Mouse (Mus musculus) G1E (cell line): ENCODE measurements around the gene Syt8. TPM values are rescaled to one million over a fixed set of nuclear protein-coding genes. Genes with fewer than 3 reads are reported as not detected.

Source experiments
- ATAC-seq: 2 replicates; pipeline ENCODE4 v1.8.0; 2016; ENCODE audit warnings: mild to moderate bottlenecking; ENCODE audit not compliant: insufficient number of reproducible peaks, poor library complexity, low FRiP score, severe bottlenecking; ENCODE audit errors: extremely low read depth
- DNase-seq: peaks from one replicate; pipeline ENCODE4 v3.0.0; 2012; ENCODE audit warnings: low spot score
- H3K27me3 ChIP-seq: 2 replicates; pipeline ENCODE4 v1.6.1; 2012; ENCODE audit warnings: mild to moderate bottlenecking, low read length, inconsistent platforms; ENCODE audit not compliant: insufficient read depth
- H3K36me3 ChIP-seq: replicated peaks from 2 replicates; pipeline ENCODE3; 2012; ENCODE audit warnings: mild to moderate bottlenecking, inconsistent platforms
- H3K4me1 ChIP-seq: 2 replicates; pipeline ENCODE4 v1.6.1; 2012; ENCODE audit warnings: low read depth, low read length, inconsistent platforms, mixed read lengths; ENCODE audit not compliant: insufficient read depth
- H3K4me3 ChIP-seq: 2 replicates; pipeline ENCODE4 v1.5.1; 2012; ENCODE audit warnings: low read depth, mild to moderate bottlenecking, inconsistent platforms, low read length, moderate library complexity, mixed read lengths
- H3K9me3 ChIP-seq: replicated peaks from 2 replicates; pipeline ENCODE4 v1.6.1; 2012; ENCODE audit warnings: inconsistent platforms
- CTCF ChIP-seq: IDR thresholded peaks from 2 replicates; pipeline ENCODE4 v1.5.1; 2012; ENCODE audit warnings: low read depth, low read length, inconsistent platforms, mixed read lengths
- GATA1 ChIP-seq: IDR thresholded peaks from 2 replicates; pipeline ENCODE4 v1.6.1; 2012; ENCODE audit warnings: borderline replicate concordance, low read length, inconsistent platforms, mixed read lengths
- GATA2 ChIP-seq: IDR thresholded peaks from 2 replicates; pipeline ENCODE4 v1.6.1; 2012; ENCODE audit warnings: low read depth, low read length, inconsistent platforms, borderline replicate concordance
- POLR2AphosphoS5 ChIP-seq: IDR thresholded peaks from 2 replicates; pipeline ENCODE4 v1.6.1; 2012; ENCODE audit warnings: low read depth, low read length, inconsistent platforms; ENCODE audit not compliant: insufficient replicate concordance
- TAL1 ChIP-seq: conservative IDR thresholded peaks from 2 replicates; pipeline ENCODE4 v1.6.1; 2012; ENCODE audit warnings: low read depth, low read length, inconsistent platforms, mixed read lengths
- polyA plus RNA-seq: library from polyadenylated mRNA; stranded (reverse); fragments of >175 nt; gene quantifications from 2 replicates; pipeline ENCODE4 v1.2.3, GENCODE M21; 2012
- total RNA-seq, 2 experiments: library from RNA; stranded (forward) in 1 of 2; stranded (reverse) in 1 of 2; fragments of 200-1000 nt in 1 of 2; fragments of >200 nt in 1 of 2; fragmentation: Nextera tagmentation in 1 of 2; gene quantifications; 2 replicates each; pipeline ENCODE4 v1.2.3; 2014 to 2017

Gene Syt8
- total and polyA plus RNA-seq, 3 experiments, result 3.5 TPM; not detected in 2

- H3K9me3 ChIP-seq, result no peaks in the 10 kb centered on the region
- peaks cover 31% of the 10 kb centered on the region for H3K27me3 ChIP-seq
- ATAC-seq (no peak), DNase-seq (no peak)
- TF ChIP-seq CTCF (no peak), TAL1 (no peak), POLR2AphosphoS5 (no peak), GATA1 (no peak), GATA2 (no peak)
- no peaks in the 10 kb centered on the region for H3K36me3 ChIP-seq
- H3K4me1 ChIP-seq, result no peaks in the 10 kb centered on the region
- H3K4me3 ChIP-seq, result no peak overlapping the region
Observed at GRCm38 (mm10) chr7:142486751-142487162, 52.1 kb downstream of the Syt8 start.

- DNase-seq, result no peak
- Histone ChIP-seq H3K4me1 (no peaks in the 10 kb centered on the region), H3K9me3 (no peaks in the 10 kb centered on the region), H3K27me3 (peaks cover 31% of the 10 kb centered on the region), H3K36me3 (no peaks in the 10 kb centered on the region), H3K4me3 (no peak overlapping the region)
- ATAC-seq, result no peak
- TF ChIP-seq POLR2AphosphoS5 (no peak), TAL1 (no peak), CTCF (no peak), GATA2 (no peak), GATA1 (no peak)
Observed at GRCm38 (mm10) chr7:142487341-142487859, 52.8 kb downstream of the Syt8 start.

DNA sequence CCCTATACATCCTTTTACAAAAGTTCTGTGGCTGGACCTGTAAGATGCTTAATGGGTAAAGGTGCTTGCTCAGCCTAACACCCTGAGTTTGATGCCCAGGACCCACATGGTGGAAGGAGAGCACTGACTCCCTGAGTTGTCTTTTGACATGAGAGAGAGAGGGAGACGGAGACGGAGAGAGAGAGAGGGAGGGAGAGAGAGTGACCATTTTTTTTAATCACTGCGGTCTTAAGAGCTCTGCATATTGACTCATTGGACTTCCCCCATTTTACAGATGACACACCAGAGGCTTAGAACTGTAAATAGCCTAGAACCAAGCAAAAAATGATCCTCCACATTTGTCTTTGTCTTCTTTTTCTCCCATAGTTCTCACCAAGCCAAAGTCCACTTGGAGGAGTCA is 53.4 kb downstream of the Syt8 start:
- no peaks in the 10 kb centered on the region for H3K4me1 ChIP-seq
- H3K4me3 ChIP-seq, result no peak overlapping the region
- H3K9me3 ChIP-seq, result no peaks in the 10 kb centered on the region
- DNase-seq (no peak), ATAC-seq (no peak)
- H3K27me3 ChIP-seq, result peaks cover 33% of the 10 kb centered on the region
- TF ChIP-seq GATA2, result no peak
- no peak for TF ChIP-seq CTCF
- TF ChIP-seq GATA1, result no peak
- TF ChIP-seq POLR2AphosphoS5, result no peak
- no peaks in the 10 kb centered on the region for H3K36me3 ChIP-seq

Other genes with a start within 250 kb of the Syt8 start
- not detected in 2 replicates for gene Gm10153, start 244.5 kb upstream of the Syt8 start, total RNA-seq (2014; fragmentation: Nextera tagmentation)
- not detected in 2 replicates for gene Gm10153, start 244.5 kb upstream of the Syt8 start, total RNA-seq (2017)
- gene Gm10153, start 244.5 kb upstream of the Syt8 start, polyA plus RNA-seq, result not detected in 2 replicates
- not detected in 2 replicates for gene Krtap5-3, start 233.5 kb upstream of the Syt8 start, total RNA-seq (2014; fragmentation: Nextera tagmentation)
- not detected in 2 replicates for gene Krtap5-3, start 233.5 kb upstream of the Syt8 start, total RNA-seq (2017)
- not detected in 2 replicates for gene Krtap5-3, start 233.5 kb upstream of the Syt8 start, polyA plus RNA-seq
- not detected in 2 replicates for gene Gm7579, start 223.0 kb upstream of the Syt8 start, total RNA-seq (2014; fragmentation: Nextera tagmentation)
- not detected in 2 replicates for gene Gm7579, start 223.0 kb upstream of the Syt8 start, total RNA-seq (2017)
- not detected in 2 replicates for gene Gm7579, start 223.0 kb upstream of the Syt8 start, polyA plus RNA-seq
- not detected in 2 replicates for gene Krtap5-5, start 204.9 kb upstream of the Syt8 start, total RNA-seq (2014; fragmentation: Nextera tagmentation)
- not detected in 2 replicates for gene Krtap5-5, start 204.9 kb upstream of the Syt8 start, total RNA-seq (2017)
- not detected in 2 replicates for gene Krtap5-5, start 204.9 kb upstream of the Syt8 start, polyA plus RNA-seq
- gene Gm40460, start 193.8 kb upstream of the Syt8 start, total RNA-seq (2014; fragmentation: Nextera tagmentation), result not detected in 2 replicates
- not detected in 2 replicates for gene Gm40460, start 193.8 kb upstream of the Syt8 start, total RNA-seq (2017)
- gene Gm40460, start 193.8 kb upstream of the Syt8 start, polyA plus RNA-seq, result not detected in 2 replicates
- not detected in 2 replicates for gene Gm2431, start 176.5 kb upstream of the Syt8 start, total RNA-seq (2014; fragmentation: Nextera tagmentation)
- not detected in 2 replicates for gene Gm2431, start 176.5 kb upstream of the Syt8 start, total RNA-seq (2017)
- gene Gm2431, start 176.5 kb upstream of the Syt8 start, polyA plus RNA-seq, result not detected in 2 replicates
- gene Gm4559, start 160.5 kb upstream of the Syt8 start, total RNA-seq (2014; fragmentation: Nextera tagmentation), result not detected in 2 replicates
- not detected in 2 replicates for gene Gm4559, start 160.5 kb upstream of the Syt8 start, total RNA-seq (2017)
- not detected in 2 replicates for gene Gm4559, start 160.5 kb upstream of the Syt8 start, polyA plus RNA-seq
- gene Krtap5-1, start 137.7 kb upstream of the Syt8 start, total RNA-seq (2014; fragmentation: Nextera tagmentation), result not detected in 2 replicates
- gene Krtap5-1, start 137.7 kb upstream of the Syt8 start, total RNA-seq (2017), result not detected in 2 replicates
- not detected in 2 replicates for gene Krtap5-1, start 137.7 kb upstream of the Syt8 start, polyA plus RNA-seq
- not detected in 2 replicates for gene Krtap5-4, start 131.3 kb upstream of the Syt8 start, total RNA-seq (2014; fragmentation: Nextera tagmentation)
- gene Krtap5-4, start 131.3 kb upstream of the Syt8 start, total RNA-seq (2017), result not detected in 2 replicates
- not detected in 2 replicates for gene Krtap5-4, start 131.3 kb upstream of the Syt8 start, polyA plus RNA-seq
- not detected in 2 replicates for gene Ifitm10, start 61.1 kb upstream of the Syt8 start, total RNA-seq (2014; fragmentation: Nextera tagmentation)
- 0.81 and 0.93 TPM in 2 replicates for gene Ifitm10, start 61.1 kb upstream of the Syt8 start, total RNA-seq (2017)
- gene Ifitm10, start 61.1 kb upstream of the Syt8 start, polyA plus RNA-seq, result 0.33 and 0.52 TPM in 2 replicates
- not detected in 2 replicates for gene Gm49369, start 52.2 kb upstream of the Syt8 start, total RNA-seq (2014; fragmentation: Nextera tagmentation)
- gene Gm49369, start 52.2 kb upstream of the Syt8 start, total RNA-seq (2017), result 246 and 291 TPM in 2 replicates
- 28.2 and 43.6 TPM in 2 replicates for gene Gm49369, start 52.2 kb upstream of the Syt8 start, polyA plus RNA-seq
- gene Ctsd, start 46.8 kb upstream of the Syt8 start, total RNA-seq (2014; fragmentation: Nextera tagmentation), result 102 and 133 TPM in 2 replicates
- gene Ctsd, start 46.8 kb upstream of the Syt8 start, total RNA-seq (2017), result 1,036 and 1,228 TPM in 2 replicates
- gene Ctsd, start 46.8 kb upstream of the Syt8 start, polyA plus RNA-seq, result 43.0 and 64.7 TPM in 2 replicates
- not detected in 2 replicates for gene Tnni2, start 7.0 kb downstream of the Syt8 start, total RNA-seq (2014; fragmentation: Nextera tagmentation)
- 2.5 and 3.5 TPM in 2 replicates for gene Tnni2, start 7.0 kb downstream of the Syt8 start, total RNA-seq (2017)
- gene Tnni2, start 7.0 kb downstream of the Syt8 start, polyA plus RNA-seq, result 1.0 TPM in 1 of 2 replicates, not detected in the other
- gene Lsp1, start 26.0 kb downstream of the Syt8 start, total RNA-seq (2014; fragmentation: Nextera tagmentation), result 0.78 TPM in 1 of 2 replicates, not detected in the other
- 0.16 and 0.41 TPM in 2 replicates for gene Lsp1, start 26.0 kb downstream of the Syt8 start, total RNA-seq (2017)
- gene Lsp1, start 26.0 kb downstream of the Syt8 start, polyA plus RNA-seq, result 0.09 TPM in 2 replicates
- gene Tnnt3, start 64.0 kb downstream of the Syt8 start, total RNA-seq (2014; fragmentation: Nextera tagmentation), result not detected in 2 replicates
- not detected in 2 replicates for gene Tnnt3, start 64.0 kb downstream of the Syt8 start, total RNA-seq (2017)
- gene Tnnt3, start 64.0 kb downstream of the Syt8 start, polyA plus RNA-seq, result not detected in 2 replicates
- gene Mrpl23, start 97.8 kb downstream of the Syt8 start, total RNA-seq (2014; fragmentation: Nextera tagmentation), result 33.1 and 49.2 TPM in 2 replicates
- 44.4 and 54.4 TPM in 2 replicates for gene Mrpl23, start 97.8 kb downstream of the Syt8 start, total RNA-seq (2017)
- gene Mrpl23, start 97.8 kb downstream of the Syt8 start, polyA plus RNA-seq, result 21.5 and 30.3 TPM in 2 replicates
- not detected in 2 replicates for gene Igf2, start 232.0 kb downstream of the Syt8 start, total RNA-seq (2014; fragmentation: Nextera tagmentation)
- gene Igf2, start 232.0 kb downstream of the Syt8 start, total RNA-seq (2017), result under 0.01 and 0.27 TPM in 2 replicates
- gene Igf2, start 232.0 kb downstream of the Syt8 start, polyA plus RNA-seq, result not detected in 2 replicates
- gene Gm49394, start 235.1 kb downstream of the Syt8 start, total RNA-seq (2014; fragmentation: Nextera tagmentation), result not detected in 2 replicates
- under 0.01 TPM in 1 of 2 replicates, not detected in the other for gene Gm49394, start 235.1 kb downstream of the Syt8 start, total RNA-seq (2017)
- not detected in 2 replicates for gene Gm49394, start 235.1 kb downstream of the Syt8 start, polyA plus RNA-seq